Mouse (Mus musculus): ENCODE measurements at regions not wholly inside any gene's neighbourhood (a gene's known extent, or its start where the extent isn't known, plus 50 kb on each side); places are given as distances from the start of the nearest gene placed in this dataset.

- TF ChIP-seq CTCF (IDR thresholded peaks at IDR 0.05; ENCODE audit: low read depth), result no peak
- TF ChIP-seq EP300 (IDR thresholded peaks at IDR 0.05; ENCODE audit: low read depth), result no peak
Measured at GRCm38 (mm10) chr3:17322266-17322665, 625.9 kb upstream of the Cypt12 start.
